Mouse (Mus musculus) MEL (cell line): ENCODE measurements around the gene Cacng5. TPM values are rescaled to one million over a fixed set of nuclear protein-coding genes. Genes with fewer than 3 reads are reported as not detected.

Experiments used
- DNase-seq: peaks from one replicate; pipeline ENCODE4 v3.0.0; 2011; ENCODE audit warnings: low read depth, low spot score
- H3K27ac ChIP-seq: 2 replicates; pipeline ENCODE4 v1.5.1; 2012; ENCODE audit warnings: low read depth, mild to moderate bottlenecking, control low read depth, low read length, moderate library complexity; ENCODE audit not compliant: control insufficient read depth
- H3K27me3 ChIP-seq, 2 experiments: fragments of 150-350 bp in 1 of 2; sonication (generic) in 1 of 2; 2 replicates each; pipeline ENCODE4 v1.6.1; 2012; ENCODE audit warnings: low read length in 2 of 2, mild to moderate bottlenecking in 2 of 2, improper control_type of control experiment in 1 of 2, moderate library complexity in 1 of 2; ENCODE audit not compliant: insufficient read depth in 2 of 2, control insufficient read depth in 1 of 2
- H3K36me3 ChIP-seq, 2 experiments: 2 replicates each; pipeline ENCODE4 v1.6.1; 2012 to 2014; ENCODE audit warnings: low read length in 2 of 2, improper control_type of control experiment in 1 of 2, inconsistent platforms in 1 of 2, mild to moderate bottlenecking in 1 of 2; ENCODE audit not compliant: insufficient read depth in 2 of 2, control insufficient read depth in 1 of 2
- H3K4me1 ChIP-seq, 2 experiments: fragments of 150-350 bp in 1 of 2; sonication (generic) in 1 of 2; 2 replicates each; pipeline ENCODE4 v1.6.1; 2012; ENCODE audit warnings: low read length in 2 of 2, improper control_type of control experiment in 1 of 2, mild to moderate bottlenecking in 1 of 2; ENCODE audit not compliant: insufficient read depth in 2 of 2, control insufficient read depth in 1 of 2
- H3K4me3 ChIP-seq, 2 experiments: fragments of 150-350 bp in 1 of 2; sonication (generic) in 1 of 2; 2 replicates each; pipeline ENCODE4 v1.5.1; 2012; ENCODE audit warnings: low read depth in 2 of 2, low read length in 2 of 2, mild to moderate bottlenecking in 2 of 2, moderate library complexity in 2 of 2, control low read depth in 1 of 2, improper control_type of control experiment in 1 of 2; ENCODE audit not compliant: control insufficient read depth in 1 of 2, insufficient read depth in 1 of 2
- H3K79me2 ChIP-seq: 2 replicates; pipeline ENCODE4 v1.6.1; 2012; ENCODE audit warnings: mild to moderate bottlenecking, low read length, moderate library complexity; ENCODE audit not compliant: control insufficient read depth, poor library complexity, insufficient read depth
- H3K9ac ChIP-seq: 2 replicates; pipeline ENCODE4 v1.6.1; 2012; ENCODE audit warnings: low read depth, mild to moderate bottlenecking, control low read depth, low read length, moderate library complexity; ENCODE audit not compliant: control insufficient read depth, poor library complexity, severe bottlenecking
- H3K9me3 ChIP-seq: fragments of 150-350 bp; sonication (generic); replicated peaks from 2 replicates; pipeline ENCODE4 v1.6.1; 2012; ENCODE audit warnings: mild to moderate bottlenecking, low read length, improper control_type of control experiment, moderate library complexity; ENCODE audit not compliant: insufficient read depth
- BHLHE40 ChIP-seq: IDR thresholded peaks from 2 replicates; pipeline ENCODE4 v1.6.1; 2012; ENCODE audit warnings: low read depth, mild to moderate bottlenecking, inconsistent platforms, low read length, improper control_type of control experiment, borderline replicate concordance
- CHD1 ChIP-seq: IDR thresholded peaks from 2 replicates; pipeline ENCODE4 v1.6.1; 2012; ENCODE audit warnings: low read depth, mild to moderate bottlenecking, inconsistent platforms, low read length, improper control_type of control experiment
- CHD2 ChIP-seq: IDR thresholded peaks from 2 replicates; pipeline ENCODE4 v1.6.1; 2011; ENCODE audit warnings: low read length, improper control_type of control experiment
- ELF1 ChIP-seq: IDR thresholded peaks from 2 replicates; pipeline ENCODE4 v1.6.1; 2014; ENCODE audit warnings: low read depth, mild to moderate bottlenecking, inconsistent platforms, low read length, improper control_type of control experiment, moderate library complexity
- EP300 ChIP-seq, 2 experiments: IDR thresholded peaks; 2 replicates each; pipeline ENCODE4 v1.6.1; 2011; ENCODE audit warnings: improper control_type of control experiment in 2 of 2, low read length in 2 of 2, low read depth in 1 of 2, mild to moderate bottlenecking in 1 of 2
- GABPA ChIP-seq: IDR thresholded peaks from 2 replicates; pipeline ENCODE4 v1.6.1; 2012; ENCODE audit warnings: low read depth, mild to moderate bottlenecking, inconsistent platforms, low read length, improper control_type of control experiment, moderate library complexity
- GATA1 ChIP-seq: IDR thresholded peaks from 2 replicates; pipeline ENCODE4 v1.6.1; 2011; ENCODE audit warnings: low read depth, low read length, improper control_type of control experiment
- JUND ChIP-seq: IDR thresholded peaks from 2 replicates; pipeline ENCODE4 v1.6.1; 2011; ENCODE audit warnings: low read depth, mild to moderate bottlenecking, improper control_type of control experiment, low read length
- KAT2A ChIP-seq: conservative IDR thresholded peaks from 2 replicates; pipeline ENCODE4 v1.6.1; 2012; ENCODE audit warnings: low read depth, low read length, improper control_type of control experiment, inconsistent platforms
- MAFK ChIP-seq: IDR thresholded peaks from 2 replicates; pipeline ENCODE4 v1.6.1; 2011; ENCODE audit warnings: low read depth, mild to moderate bottlenecking, low read length, improper control_type of control experiment, borderline replicate concordance
- MAX ChIP-seq: IDR thresholded peaks from 2 replicates; pipeline ENCODE4 v1.6.1; 2011; ENCODE audit warnings: low read length, improper control_type of control experiment
- MAZ ChIP-seq: IDR thresholded peaks from 2 replicates; pipeline ENCODE4 v1.6.1; 2012; ENCODE audit warnings: low read depth, mild to moderate bottlenecking, inconsistent platforms, low read length, improper control_type of control experiment
- MEF2A ChIP-seq: IDR thresholded peaks from 2 replicates; pipeline ENCODE4 v1.6.1; 2014; ENCODE audit warnings: low read depth, mild to moderate bottlenecking, inconsistent platforms, low read length, improper control_type of control experiment; ENCODE audit not compliant: poor library complexity, insufficient replicate concordance, severe bottlenecking; ENCODE audit errors: extremely low read depth
- MYC ChIP-seq: IDR thresholded peaks from 2 replicates; pipeline ENCODE4 v1.6.1; 2011; ENCODE audit warnings: low read depth, mild to moderate bottlenecking, low read length, improper control_type of control experiment, moderate library complexity
- NELFE ChIP-seq: IDR thresholded peaks from 2 replicates; pipeline ENCODE4 v1.6.1; 2011; ENCODE audit warnings: low read depth, low read length, improper control_type of control experiment
- POLR2A ChIP-seq, 2 experiments: IDR thresholded peaks; 2 replicates each; pipeline ENCODE4 v1.6.1; 2011 to 2012; ENCODE audit warnings: low read length in 2 of 2, mild to moderate bottlenecking in 2 of 2, control low read depth in 1 of 2, improper control_type of control experiment in 1 of 2, low read depth in 1 of 2, moderate library complexity in 1 of 2; ENCODE audit not compliant: control insufficient read depth in 1 of 2, insufficient read depth in 1 of 2, poor library complexity in 1 of 2
- POLR2AphosphoS5 ChIP-seq: IDR thresholded peaks from 2 replicates; pipeline ENCODE4 v1.6.1; 2012; ENCODE audit warnings: low read depth, borderline replicate concordance, mild to moderate bottlenecking, inconsistent platforms, low read length, moderate library complexity, mixed read lengths
- RCOR1 ChIP-seq: IDR thresholded peaks from 2 replicates; pipeline ENCODE4 v1.6.1; 2012; ENCODE audit warnings: low read depth, mild to moderate bottlenecking, inconsistent platforms, low read length, improper control_type of control experiment
- SMC3 ChIP-seq: IDR thresholded peaks from 2 replicates; pipeline ENCODE4 v1.6.1; 2011; ENCODE audit warnings: low read depth, low read length, improper control_type of control experiment
- TAL1 ChIP-seq: IDR thresholded peaks from 2 replicates; pipeline ENCODE4 v1.6.1; 2012; ENCODE audit warnings: mild to moderate bottlenecking, inconsistent platforms, low read length, moderate library complexity, mixed read lengths
- UBTF ChIP-seq: IDR thresholded peaks from 2 replicates; pipeline ENCODE4 v1.6.1; 2012; ENCODE audit warnings: low read depth, mild to moderate bottlenecking, inconsistent platforms, low read length, improper control_type of control experiment, moderate library complexity, borderline replicate concordance; ENCODE audit not compliant: insufficient read depth
- USF2 ChIP-seq, 2 experiments: IDR thresholded peaks; 2 replicates each; pipeline ENCODE4 v1.6.1; 2011 to 2012; ENCODE audit warnings: improper control_type of control experiment in 2 of 2, low read length in 2 of 2, borderline replicate concordance in 1 of 2, inconsistent platforms in 1 of 2, low read depth in 1 of 2, mild to moderate bottlenecking in 1 of 2; ENCODE audit not compliant: insufficient read depth in 1 of 2
- ZKSCAN1 ChIP-seq: IDR thresholded peaks from 2 replicates; pipeline ENCODE4 v1.6.1; 2012; ENCODE audit warnings: low read depth, mild to moderate bottlenecking, inconsistent platforms, low read length, improper control_type of control experiment, moderate library complexity
- ZMIZ1 ChIP-seq: IDR thresholded peaks from 2 replicates; pipeline ENCODE4 v1.6.1; 2012; ENCODE audit warnings: low read depth, mild to moderate bottlenecking, inconsistent platforms, low read length, improper control_type of control experiment, moderate library complexity
- ZNF384 ChIP-seq: IDR thresholded peaks from 2 replicates; pipeline ENCODE4 v1.6.1; 2012; ENCODE audit warnings: low read depth, mild to moderate bottlenecking, inconsistent platforms, low read length, improper control_type of control experiment
- polyA plus RNA-seq, 2 experiments: library from polyadenylated mRNA; stranded (reverse) in 1 of 2; unstranded in 1 of 2; fragments of >175 nt in 1 of 2; fragments of >200 nt in 1 of 2; gene quantifications; 2 replicates each; pipeline versions ENCODE4 v1.2.1 to v1.2.4; 2012; ENCODE audit warnings: low replicate concordance in 2 of 2, low read depth in 1 of 2; ENCODE audit not compliant: insufficient read length in 2 of 2, insufficient read depth in 1 of 2, missing spikeins in 1 of 2
- total RNA-seq: library from RNA; depleted of rRNA; stranded (reverse); fragments of 300-350 nt; gene quantifications from 2 replicates; pipeline ENCODE4 v1.2.3, GENCODE M21; 2012

Gene Cacng5
- total and polyA plus RNA-seq, 3 experiments, result not detected

- H3K9ac ChIP-seq, result no peak overlapping the region
- H3K4me3 ChIP-seq, result no peak overlapping the region
- no peaks in the 10 kb centered on the region for H3K9me3 ChIP-seq
- no peak for DNase-seq
- no peaks in the 10 kb centered on the region for H3K79me2 ChIP-seq
- H3K27me3 ChIP-seq, result no peaks in the 10 kb centered on the region
- H3K4me1 ChIP-seq, result no peaks in the 10 kb centered on the region
- TF ChIP-seq ZKSCAN1 (no peak), KAT2A (no peak), MAX (no peak), POLR2AphosphoS5 (no peak), BHLHE40 (no peak), MAFK (no peak), NELFE (no peak), MEF2A (no peak), ELF1 (no peak), EP300 (IDR thresholded peaks at IDR 0.05; ENCODE audit: low read depth in 1 of 2, low read length in 2 of 2) (no peak), POLR2A (IDR thresholded peaks at IDR 0.05; ENCODE audit: control insufficient read depth in 1 of 2, insufficient read depth in 1 of 2, low read depth in 1 of 2, low read length in 2 of 2, poor library complexity in 1 of 2) (no peak), GATA1 (no peak), MAZ (no peak), TAL1 (no peak), USF2 (IDR thresholded peaks at IDR 0.05; ENCODE audit: borderline replicate concordance in 1 of 2, insufficient read depth in 1 of 2, low read depth in 1 of 2, low read length in 2 of 2) (no peak), CHD1 (no peak), MYC (no peak), ZMIZ1 (no peak), ZNF384 (no peak), UBTF (no peak)
- TF ChIP-seq, all 39 proteins: peak for 0
- Histone ChIP-seq H3K36me3 (no peaks in the 10 kb centered on the region), H3K27ac (no peak overlapping the region)
Measured at GRCm38 (mm10) chr11:107861738-107862137, 53.1 kb downstream of the Cacng5 start.

- H3K9me3 ChIP-seq, result no peaks in the 10 kb centered on the region
- DNase-seq, result no peak
- H3K4me1 ChIP-seq, result no peaks in the 10 kb centered on the region
- no peak overlapping the region for H3K9ac ChIP-seq
- H3K4me3 ChIP-seq, result no peak overlapping the region
- no peaks in the 10 kb centered on the region for H3K36me3 ChIP-seq
- H3K79me2 ChIP-seq, result no peaks in the 10 kb centered on the region
- H3K27me3 ChIP-seq, result no peaks in the 10 kb centered on the region
- H3K27ac ChIP-seq, result no peak overlapping the region
- no peak for TF ChIP-seq POLR2A (IDR thresholded peaks at IDR 0.05; ENCODE audit: control insufficient read depth in 1 of 2, insufficient read depth in 1 of 2, low read depth in 1 of 2, low read length in 2 of 2, poor library complexity in 1 of 2)
- TF ChIP-seq CHD2, result no peak
- no peak for TF ChIP-seq TAL1
- no peak for TF ChIP-seq ZNF384
- TF ChIP-seq GABPA, result no peak
- no peak for TF ChIP-seq MAZ
- no peak for TF ChIP-seq JUND
- no peak for TF ChIP-seq SMC3
- no peak for TF ChIP-seq RCOR1
- TF ChIP-seq EP300 (IDR thresholded peaks at IDR 0.05; ENCODE audit: low read depth in 1 of 2, low read length in 2 of 2), result no peak
- no peak for TF ChIP-seq POLR2AphosphoS5
- TF ChIP-seq MEF2A, result no peak
Measured at GRCm38 (mm10) chr11:107859871-107860270, 55.0 kb downstream of the Cacng5 start.
